Mouse (Mus musculus) E14TG2a.4 (cell line): ENCODE results near the gene Slc25a39.

ENCODE experiments used
- CTCF ChIP-seq: conservative IDR thresholded peaks from 2 replicates; pipeline ENCODE4 v1.5.1; 2014; ENCODE audit warnings: low read length
- NANOG ChIP-seq: IDR thresholded peaks from 2 replicates; pipeline ENCODE4 v1.6.1; 2014; ENCODE audit warnings: borderline replicate concordance, low read length, mixed read lengths
- POU5F1 ChIP-seq: IDR thresholded peaks from 2 replicates; pipeline ENCODE4 v1.6.1; 2014; ENCODE audit warnings: low read length, borderline replicate concordance

DNA sequence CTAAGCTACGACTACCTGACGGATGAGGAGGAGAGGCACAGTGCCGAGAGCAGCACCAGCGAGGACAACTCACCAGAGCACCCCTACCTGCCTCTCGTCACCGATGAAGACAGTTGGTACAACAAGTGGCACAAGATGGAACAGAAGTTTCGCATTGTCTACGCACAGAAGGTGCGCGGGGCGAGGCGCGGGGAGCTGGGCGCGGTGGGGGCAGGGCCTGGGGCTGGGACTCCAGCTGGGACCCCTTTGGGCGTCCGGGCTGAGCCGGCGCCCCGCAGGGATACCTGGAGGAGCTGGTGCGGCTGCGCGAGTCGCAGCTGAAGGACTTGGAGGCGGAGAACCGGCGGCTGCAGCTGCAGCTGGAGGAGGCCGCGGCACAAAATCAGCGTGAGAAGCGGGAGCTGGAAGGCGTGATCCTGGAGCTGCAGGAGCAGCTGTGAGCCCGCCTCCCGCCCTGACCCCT, 8.1 kb downstream of the Slc25a39 start:
- TF ChIP-seq CTCF (no peak), POU5F1 (no peak), NANOG (no peak)
